Mouse (Mus musculus): ENCODE data around the gene Sdhb.
A peak's percentile ranks its signal among the peaks of the same experiment; 100 is the strongest.

Gene Sdhb

DNA sequence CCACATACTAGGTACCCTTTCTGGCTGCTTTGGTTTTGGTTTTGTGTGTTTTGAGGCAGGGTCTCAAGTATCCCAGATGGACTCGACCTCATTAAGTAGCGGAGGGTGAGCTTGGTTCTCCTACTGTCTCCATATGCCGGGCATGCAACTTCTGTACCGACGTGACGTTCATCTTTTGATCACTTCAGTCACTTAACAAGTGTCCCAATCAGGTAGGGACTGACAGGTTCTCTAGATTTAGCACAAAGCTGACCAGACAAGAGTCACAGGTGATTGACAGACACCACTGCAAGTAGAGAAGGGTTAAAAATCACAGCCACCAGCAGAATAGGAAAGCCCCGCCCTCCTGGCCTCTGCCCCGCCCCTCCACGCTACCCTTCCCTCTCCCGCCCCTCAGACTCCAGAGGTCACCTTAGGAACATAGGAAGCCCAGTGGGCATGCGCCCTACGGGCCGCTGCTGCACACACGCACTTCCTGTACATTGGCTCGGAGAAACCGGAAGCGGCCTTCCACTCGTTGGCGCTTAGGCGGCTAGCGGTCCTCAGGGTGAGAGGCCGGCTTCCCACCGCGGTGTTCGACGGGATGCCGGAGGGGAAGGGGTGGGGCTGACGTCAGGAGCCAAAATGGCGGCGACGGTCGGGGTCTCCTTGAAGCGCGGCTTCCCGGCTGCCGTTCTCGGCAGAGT is at the start of gene Sdhb:
Gene Sdhb, plus strand, starts transcription at position 423 of the 686 bp plus-strand sequence.
- peak; percentile 87 for DNase-seq (ENCODE audit: low spot score)

DNA sequence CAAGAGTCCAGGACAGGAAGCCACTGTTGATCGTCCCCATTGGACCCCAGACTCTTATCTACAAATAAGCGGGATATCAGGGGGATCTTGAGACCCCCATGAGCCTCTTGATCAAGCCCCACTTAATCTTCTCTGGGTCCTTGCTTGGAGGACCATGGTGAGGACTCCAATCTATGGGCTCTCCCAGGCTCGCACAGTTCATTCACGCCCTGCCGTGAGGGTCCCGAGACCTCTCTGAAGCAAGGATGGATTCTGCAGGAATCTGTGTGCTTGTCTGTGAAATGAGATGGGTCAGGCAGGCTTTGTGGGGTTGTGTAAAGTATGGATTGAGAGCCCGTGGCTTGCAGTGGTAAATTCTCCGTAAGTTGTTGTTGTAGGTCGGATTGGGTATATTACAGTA is 49.6 kb upstream of the Sdhb start:
- no peak for DNase-seq (ENCODE audit: low spot score)

GRCm38 (mm10) chr4:140912271-140912833 is 48.7 kb upstream of the Sdhb start:
- no peak for DNase-seq (ENCODE audit: low spot score)

GRCm38 (mm10) chr4:140913565-140913964 is 47.4 kb upstream of the Sdhb start:
- DNase-seq (ENCODE audit: low spot score), result no peak

- no peak for DNase-seq (ENCODE audit: low spot score)
These were observed 46.3 kb upstream of the Sdhb start for GRCm38 (mm10) chr4:140914731-140915131.

DNA sequence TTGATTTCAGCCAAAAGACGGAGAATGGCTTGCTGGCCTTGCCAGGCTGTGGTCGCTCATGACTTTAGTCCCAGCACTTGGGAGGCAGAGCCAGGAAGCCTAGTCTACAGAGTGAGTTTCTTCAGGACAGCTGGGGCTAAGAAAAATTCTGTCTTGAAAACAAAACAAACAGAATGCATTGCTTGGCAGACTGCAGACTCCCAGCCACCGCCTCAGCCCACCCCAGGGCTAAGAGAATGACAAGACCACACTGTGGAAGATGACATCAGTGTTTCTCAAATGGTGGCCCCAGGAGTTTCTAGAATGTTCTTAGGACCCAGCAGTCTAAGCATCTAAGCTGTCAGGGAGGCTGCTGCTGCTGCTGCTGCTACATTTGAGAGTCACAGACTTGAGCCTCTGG is 45.8 kb upstream of the Sdhb start:
- no peak for DNase-seq (ENCODE audit: low spot score)

- DNase-seq (ENCODE audit: low spot score), result no peak
These were observed 44.7 kb upstream of the Sdhb start for GRCm38 (mm10) chr4:140916296-140916695.

DNA sequence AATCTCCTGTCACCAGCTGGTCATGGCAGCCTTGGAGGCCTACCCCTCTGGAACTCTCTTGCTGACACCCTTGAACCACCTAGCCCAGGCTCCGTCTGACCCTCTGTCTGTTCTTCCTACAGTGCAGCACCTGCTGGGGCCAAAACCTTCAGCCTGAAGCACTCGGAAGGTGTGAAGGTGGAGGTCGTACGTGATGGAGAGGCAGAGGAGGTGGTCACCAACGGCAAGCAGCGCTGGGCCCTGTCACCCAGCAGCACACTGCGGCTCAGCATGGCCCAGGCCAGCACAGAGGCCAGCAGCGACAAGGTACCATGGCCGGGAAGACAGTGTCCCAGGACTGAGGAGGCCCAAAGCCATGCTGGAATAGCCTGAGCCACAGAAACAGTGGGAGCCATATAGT is 43.6 kb upstream of the Sdhb start:
- DNase-seq (ENCODE audit: low spot score), result no peak

DNA sequence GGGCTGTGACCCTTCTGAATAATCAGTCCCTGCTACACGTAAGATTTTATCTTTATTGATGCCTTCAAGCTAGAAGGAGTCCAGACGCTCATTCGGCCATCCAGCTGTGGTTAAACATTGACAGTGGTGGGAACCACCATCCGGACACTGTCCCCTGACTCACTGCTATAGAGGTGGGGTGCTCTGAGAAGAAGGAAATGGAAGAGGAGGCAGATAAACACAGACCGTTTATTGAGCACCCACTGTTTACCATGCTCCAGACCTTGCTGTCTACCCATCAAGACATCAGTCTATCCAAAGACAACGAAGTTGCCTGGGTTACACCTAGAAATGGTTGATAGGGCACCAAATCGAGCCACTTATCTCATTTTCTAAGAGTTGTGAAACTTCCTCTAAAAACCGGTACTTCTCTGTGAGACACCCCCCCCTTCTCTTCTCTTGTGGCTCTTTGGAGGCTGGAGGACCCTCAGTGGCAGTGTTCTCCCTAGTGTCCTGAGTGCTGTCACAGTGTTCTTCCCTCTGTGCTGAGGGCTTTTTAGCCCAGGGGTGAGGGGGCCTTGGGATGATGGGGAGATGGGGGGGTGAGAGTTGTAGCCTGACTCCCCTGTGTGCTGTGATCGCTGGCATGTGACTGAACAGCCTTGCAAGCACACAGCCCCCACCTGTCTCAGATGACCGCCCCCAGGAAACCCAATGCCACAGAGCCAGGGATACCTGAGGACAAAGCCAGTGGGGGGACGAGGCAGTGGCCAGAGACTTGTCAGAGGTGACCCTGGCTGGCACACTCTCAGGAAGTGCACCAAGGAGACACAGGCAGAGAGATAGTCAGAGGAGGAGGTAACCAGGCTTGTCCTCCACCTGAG is 40.8 kb upstream of the Sdhb start:
- DNase-seq (ENCODE audit: low spot score), result no peak

- no peak for DNase-seq (ENCODE audit: low spot score)
These were observed 38.5 kb upstream of the Sdhb start for GRCm38 (mm10) chr4:140922508-140922907.

GRCm38 (mm10) chr4:140925648-140926047 is 35.4 kb upstream of the Sdhb start:
- DNase-seq (ENCODE audit: low spot score), result no peak

DNA sequence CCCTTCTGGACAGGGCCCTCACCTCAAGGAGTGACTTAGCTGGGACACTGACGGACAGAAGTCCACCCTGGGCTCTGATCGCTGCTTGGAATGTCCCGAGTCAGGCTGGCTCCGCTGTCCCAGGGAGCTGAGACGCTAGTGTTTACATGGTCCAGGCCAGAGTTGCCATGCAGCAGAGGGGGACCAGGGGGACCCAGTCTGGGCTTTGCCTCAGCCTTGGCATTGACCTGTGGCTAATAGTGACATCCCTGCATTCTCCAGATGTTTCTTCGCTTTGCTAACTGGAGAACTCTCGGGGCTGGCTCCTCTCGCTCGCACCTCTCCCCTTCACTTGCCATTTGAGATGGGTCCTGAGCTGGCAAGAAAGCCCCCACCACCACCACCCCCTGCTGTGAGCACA is 32.7 kb upstream of the Sdhb start:
- no peak for DNase-seq (ENCODE audit: low spot score)

- no peak for DNase-seq (ENCODE audit: low spot score)
These were observed 31.3 kb upstream of the Sdhb start for GRCm38 (mm10) chr4:140929745-140930144.

DNA sequence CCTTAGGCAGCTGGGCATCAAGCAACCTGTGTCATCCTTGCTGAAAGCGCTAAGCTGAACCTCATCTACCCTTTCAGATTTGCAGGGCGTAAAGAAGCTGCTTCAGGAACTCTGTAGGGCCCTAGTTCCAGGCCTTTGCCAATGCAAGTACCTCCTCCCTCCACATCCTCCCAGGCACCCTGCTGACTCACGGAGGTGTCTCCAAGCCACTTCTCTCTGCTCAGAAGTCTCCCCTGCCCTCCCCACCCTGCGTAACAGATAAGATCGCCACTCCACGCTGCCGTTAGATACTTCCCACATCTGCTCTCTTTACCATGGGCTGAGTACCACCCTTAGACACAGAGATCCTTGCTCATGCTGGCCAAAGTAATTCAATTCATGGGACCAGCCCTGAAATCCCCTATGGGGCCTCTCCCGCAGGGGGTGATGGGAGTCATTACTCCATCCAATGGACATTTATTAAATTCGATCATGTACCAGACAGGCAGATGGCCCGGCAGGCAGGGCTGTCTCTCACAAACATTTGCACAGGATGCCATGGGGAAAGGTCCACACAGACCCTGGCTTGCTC is 30.0 kb upstream of the Sdhb start:
- DNase-seq (ENCODE audit: low spot score), result no peak

- no peak for DNase-seq (ENCODE audit: low spot score)
These were observed 25.4 kb upstream of the Sdhb start for GRCm38 (mm10) chr4:140935643-140936042.

GRCm38 (mm10) chr4:140944356-140944755 is 16.6 kb upstream of the Sdhb start:
- DNase-seq (ENCODE audit: low spot score), result no peak

DNA sequence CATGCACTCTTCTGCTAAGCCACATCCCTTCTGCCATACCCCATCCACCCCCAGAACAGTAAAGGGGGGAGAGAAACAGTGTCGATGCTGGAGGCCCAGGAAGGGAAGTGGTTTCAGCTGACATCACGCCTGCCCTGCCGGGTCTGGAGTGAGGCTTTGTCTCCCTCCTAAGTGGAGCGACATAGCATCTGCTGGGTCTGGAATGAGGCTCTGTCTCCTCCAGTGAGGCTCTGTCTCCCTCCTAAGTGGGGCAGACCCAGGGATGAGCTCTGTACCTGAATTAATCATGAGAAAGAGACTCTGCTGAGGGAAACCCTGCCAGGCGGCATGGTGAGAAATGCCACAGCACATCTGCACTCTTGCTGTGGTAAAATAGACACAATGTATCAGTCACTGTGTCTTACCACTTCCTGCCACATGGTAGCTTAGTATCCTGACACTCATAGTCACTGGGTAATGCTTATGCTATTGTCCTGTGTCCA is 16.0 kb upstream of the Sdhb start:
- DNase-seq (ENCODE audit: low spot score), result no peak

DNA sequence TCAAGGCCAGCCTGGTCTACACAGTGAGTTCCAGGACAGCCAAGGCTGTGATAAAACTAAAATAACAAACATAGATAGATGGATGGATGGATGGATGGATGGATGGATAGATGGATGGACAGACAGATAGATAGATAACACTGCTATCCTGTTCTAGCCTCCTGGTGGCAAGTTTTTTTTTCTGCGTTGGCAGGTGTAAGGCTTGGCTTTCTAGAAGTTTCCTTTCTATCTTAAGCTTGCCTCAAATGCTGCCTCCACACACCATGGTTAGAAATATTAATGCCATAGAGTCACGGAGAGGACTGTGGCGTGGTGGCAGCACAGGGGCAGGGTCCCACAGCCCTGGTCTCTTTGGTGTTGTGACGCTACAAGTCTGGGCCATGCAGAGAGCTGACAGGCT is 15.4 kb upstream of the Sdhb start:
- no peak for DNase-seq (ENCODE audit: low spot score)

DNA sequence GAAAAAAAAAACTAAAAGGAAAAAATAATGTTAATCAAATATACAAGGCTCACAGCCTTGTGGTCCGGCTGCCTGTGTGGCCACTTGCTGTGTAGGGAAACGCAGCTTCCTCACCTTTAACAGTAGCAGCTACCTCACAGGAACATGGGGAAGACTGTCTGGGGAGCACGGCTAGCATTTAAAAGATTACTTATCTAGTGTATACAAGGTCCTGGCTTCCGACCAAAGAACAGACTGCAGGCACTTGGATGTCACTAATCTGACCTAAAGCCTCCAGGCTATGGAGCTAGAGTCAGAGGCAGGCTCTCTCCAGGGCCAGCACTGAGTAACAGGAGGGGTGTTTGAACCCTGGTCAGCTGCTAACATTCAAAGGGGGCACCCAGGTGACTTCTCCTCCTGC is 15.0 kb upstream of the Sdhb start:
- no peak for DNase-seq (ENCODE audit: low spot score)

DNA sequence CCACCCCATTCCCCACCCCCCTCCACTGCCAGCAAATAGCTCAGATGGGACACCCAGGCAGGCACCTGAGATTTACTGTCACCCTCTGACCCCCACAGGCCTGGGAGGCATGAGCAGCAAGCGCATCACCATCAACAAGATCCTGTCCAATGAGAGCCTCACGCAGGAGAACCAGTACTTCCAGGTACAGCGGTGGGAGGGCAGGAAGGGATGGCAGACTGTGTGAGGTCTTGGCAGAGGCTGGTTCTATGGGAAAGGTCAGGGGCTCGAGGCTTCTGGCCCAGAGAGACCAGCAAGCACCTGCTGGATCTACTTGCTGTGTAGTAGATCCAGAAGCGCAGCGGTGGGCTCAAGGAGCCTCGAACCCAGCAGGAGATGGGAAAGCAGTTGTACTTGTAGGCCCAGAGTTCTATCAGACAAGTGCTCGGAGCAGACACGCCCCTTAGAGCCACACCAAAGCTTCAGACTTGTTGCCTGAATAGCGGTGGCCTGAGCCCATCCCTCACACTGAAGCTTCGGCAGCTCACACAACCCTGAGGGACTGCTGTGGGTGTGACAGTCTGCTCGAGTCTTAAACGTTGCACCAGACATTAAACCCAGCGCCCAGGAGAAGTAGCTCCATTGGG is 14.3 kb upstream of the Sdhb start:
- DNase-seq (ENCODE audit: low spot score), result no peak

DNA sequence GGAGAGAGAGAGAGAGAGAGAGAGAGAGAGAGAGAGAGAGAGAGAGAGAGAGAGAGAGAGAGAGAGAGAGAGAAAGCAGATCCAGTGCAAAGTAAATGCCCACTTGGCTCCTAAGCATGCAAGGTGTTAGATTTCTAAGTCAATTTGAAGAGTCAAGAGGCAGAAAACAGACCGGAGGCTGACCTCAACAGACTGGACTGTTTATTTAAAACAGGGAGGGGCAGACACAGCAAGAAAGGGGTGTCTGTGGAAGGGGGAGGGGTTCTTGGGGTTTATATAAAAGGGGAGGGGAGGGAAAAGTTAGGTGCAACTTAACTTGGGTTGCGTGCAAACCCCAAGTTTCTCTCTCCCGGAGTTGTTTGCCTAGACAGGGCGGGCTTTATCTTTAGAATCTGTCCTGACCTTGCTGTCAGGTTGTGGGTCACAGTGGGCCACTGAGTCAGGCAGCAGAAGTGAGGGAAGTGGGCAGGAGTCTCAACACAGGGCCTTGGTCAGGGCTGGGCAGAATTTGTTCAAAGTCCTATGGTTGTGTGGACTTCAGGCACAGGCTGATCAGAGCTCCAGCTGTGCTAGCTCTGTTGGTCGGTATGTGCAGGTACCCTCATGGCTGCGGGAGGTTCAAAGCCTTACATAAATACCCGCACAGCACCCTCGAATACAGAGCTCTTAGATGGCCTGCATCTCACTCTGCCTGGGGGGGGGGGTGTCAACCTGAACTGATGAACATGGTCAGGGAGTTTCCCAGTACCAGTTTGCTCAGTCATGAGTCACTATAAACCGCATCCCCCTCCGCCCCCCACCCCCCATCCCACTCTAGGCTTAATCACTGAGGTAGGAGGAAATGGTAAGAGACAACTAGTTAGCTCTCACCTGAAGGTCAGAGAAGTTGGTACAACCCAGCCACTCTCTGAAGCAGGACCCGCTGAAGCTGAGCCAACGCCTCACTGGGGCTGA is 13.2 kb upstream of the Sdhb start:
- DNase-seq (ENCODE audit: low spot score), result no peak

All from urinary bladder, postnatal 10 days (tissue).